Mouse (Mus musculus) frontal cortex, adult 2 months (tissue): Measurements from ENCODE around the gene Cryaa. TPM values are rescaled to one million over a fixed set of nuclear protein-coding genes. Genes with fewer than 3 reads are reported as not detected.
"Not testable (repeated sequence)": the region's sequence is repeated elsewhere in the genome, so short reads cannot be mapped to it uniquely, and the experiment has no call there.

ENCODE experiments used
- DNase-seq, 2 experiments: peaks; one replicate each; pipeline ENCODE4 v3.0.0; 2022; ENCODE audit warnings: low spot score in 1 of 2; ENCODE audit errors: extremely low spot score in 1 of 2
- polyA plus RNA-seq: library from polyadenylated mRNA; depleted of rRNA; stranded (reverse); fragments of >200 nt; gene quantifications from 2 replicates; pipeline ENCODE4 v1.2.3, GENCODE M21; 2012

The Cryaa gene
- polyA plus RNA-seq, 1 experiment, result 0.20 TPM

- peak; percentile 96 to 99 for DNase-seq
Measured at GRCm38 (mm10) chr17:31658468-31659185, 19.0 kb upstream of the Cryaa start, which contains the start of gene U2af1. Gene U2af1 (minus strand): TSS chr17:31658892.

DNA sequence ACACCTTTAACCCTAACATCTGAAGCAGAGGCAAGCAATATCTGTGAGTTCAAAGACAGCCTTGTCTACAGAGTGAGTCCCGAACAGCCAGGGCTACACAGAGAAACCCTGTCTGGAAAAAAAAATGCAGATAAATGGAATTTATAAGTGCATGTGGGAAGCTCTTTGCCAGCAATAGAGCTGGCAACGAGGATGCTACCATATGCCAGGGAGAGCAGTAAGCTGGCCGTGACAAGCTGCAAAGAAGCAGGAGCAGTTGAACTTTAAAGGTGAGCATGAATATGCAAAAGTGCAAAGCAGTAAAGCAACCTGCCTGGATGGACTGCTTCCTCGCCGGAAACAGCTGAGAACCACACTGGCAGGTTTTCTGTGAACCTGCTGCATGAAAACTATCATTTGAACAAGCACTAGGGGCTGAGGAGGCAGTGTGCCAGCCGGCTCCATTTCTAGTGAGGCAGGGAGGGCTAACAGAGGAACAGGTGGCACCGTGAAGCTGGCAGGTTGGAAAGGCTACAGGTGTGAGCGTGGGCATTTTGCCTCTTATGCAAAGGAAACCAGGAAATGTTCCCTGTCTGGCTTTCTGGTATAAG, 16.9 kb upstream of the Cryaa start:
- peak; percentile 59 to 74 for DNase-seq

GRCm38 (mm10) chr17:31662855-31663254, 14.8 kb upstream of the Cryaa start:
- no peak for DNase-seq

DNA sequence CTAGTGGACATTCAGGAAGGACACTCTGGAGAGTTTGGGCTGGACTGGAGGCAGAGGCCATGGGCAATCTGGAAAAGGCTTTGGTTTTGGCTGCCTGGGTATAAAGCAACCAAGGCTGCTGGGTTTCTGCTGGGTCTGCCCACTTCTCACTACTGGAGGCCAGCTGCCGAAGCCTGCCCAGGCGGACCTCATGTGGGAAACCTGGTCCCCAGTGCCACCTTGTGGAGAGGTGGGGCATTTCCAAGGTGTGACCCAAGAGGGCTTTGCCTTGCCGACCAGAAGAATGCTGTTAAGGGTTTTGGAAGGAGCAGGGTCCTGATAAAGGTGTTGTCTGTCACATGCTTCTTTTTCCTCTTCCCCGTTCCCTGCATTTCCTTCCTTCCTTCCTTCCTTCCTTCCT, 12.8 kb upstream of the Cryaa start:
- peak; percentile 57 to 85 for DNase-seq

- DNase-seq, result no peak
Measured at GRCm38 (mm10) chr17:31668306-31668705, 9.3 kb upstream of the Cryaa start.

GRCm38 (mm10) chr17:31670163-31670562, 7.4 kb upstream of the Cryaa start:
- no peak for DNase-seq

- DNase-seq, result no peak
Measured at GRCm38 (mm10) chr17:31671698-31672097, 5.9 kb upstream of the Cryaa start.

GRCm38 (mm10) chr17:31672279-31672678, 5.3 kb upstream of the Cryaa start:
- no peak for DNase-seq

GRCm38 (mm10) chr17:31674426-31674825, 3.2 kb upstream of the Cryaa start:
- DNase-seq, result peak in 1 of 2 experiments; percentile 25

DNA sequence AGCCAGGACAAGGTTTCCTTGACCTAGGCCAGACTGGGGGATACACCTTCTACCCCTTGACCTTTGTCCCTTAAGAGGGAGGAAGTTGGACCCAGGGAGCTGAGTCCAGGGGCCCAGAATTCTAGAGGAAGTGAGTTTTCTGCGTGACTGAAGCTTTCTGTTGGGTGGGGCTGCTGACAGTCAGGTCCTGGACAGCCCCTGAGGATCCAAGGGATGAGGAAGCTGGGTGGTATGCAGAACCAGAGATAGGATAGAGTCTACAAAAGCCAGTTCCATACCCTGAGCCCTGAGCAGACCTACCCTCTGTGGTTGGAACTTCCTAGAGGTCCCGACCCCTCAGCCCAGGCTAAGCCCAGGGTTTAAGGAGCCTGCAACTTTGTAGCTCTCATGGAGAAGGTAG, 2.8 kb downstream of the Cryaa start:
- DNase-seq, result no peak

GRCm38 (mm10) chr17:31685514-31686224, 8.1 kb downstream of the Cryaa start:
- peak; percentile 55 to 91 for DNase-seq

DNA sequence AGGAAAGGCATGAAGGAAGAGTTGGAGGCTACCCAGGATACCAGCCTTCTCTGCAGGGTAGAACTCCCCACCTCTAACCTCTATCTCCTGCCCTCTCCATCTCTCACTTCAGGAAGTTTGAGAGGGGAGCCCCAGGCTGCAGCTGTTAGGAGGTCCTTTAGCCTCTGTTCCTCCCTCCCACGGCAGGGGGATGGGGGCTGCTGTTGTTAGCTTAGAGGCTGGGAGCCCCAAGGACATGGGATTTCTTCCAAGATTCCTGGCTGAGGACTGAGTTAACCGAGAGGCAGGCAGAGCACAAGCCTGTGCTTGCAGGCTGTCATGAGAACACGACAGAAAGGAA, 8.6 kb downstream of the Cryaa start:
- DNase-seq, result no peak

DNA sequence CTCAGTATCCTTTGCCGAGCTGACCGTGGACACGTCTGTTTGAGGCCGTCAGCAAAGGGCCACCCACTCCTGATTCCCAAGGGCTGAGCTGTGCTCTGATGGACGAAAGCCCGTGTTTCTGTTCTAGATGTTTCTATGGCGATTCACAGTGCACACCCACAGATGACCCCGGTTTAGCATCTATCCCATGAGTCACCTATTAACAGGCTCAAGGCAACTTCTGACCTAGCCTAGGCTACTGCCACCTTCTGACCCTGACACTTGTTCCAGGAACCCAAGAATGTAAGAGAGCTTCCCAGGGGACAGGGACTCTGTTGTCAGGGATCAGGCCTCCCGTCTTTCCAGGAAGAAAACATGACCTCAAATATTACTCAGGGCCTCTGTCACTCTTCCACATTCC, 10.5 kb downstream of the Cryaa start:
- no peak for DNase-seq

- no peak for DNase-seq
Measured at GRCm38 (mm10) chr17:31689606-31690005, 12.0 kb downstream of the Cryaa start.

DNA sequence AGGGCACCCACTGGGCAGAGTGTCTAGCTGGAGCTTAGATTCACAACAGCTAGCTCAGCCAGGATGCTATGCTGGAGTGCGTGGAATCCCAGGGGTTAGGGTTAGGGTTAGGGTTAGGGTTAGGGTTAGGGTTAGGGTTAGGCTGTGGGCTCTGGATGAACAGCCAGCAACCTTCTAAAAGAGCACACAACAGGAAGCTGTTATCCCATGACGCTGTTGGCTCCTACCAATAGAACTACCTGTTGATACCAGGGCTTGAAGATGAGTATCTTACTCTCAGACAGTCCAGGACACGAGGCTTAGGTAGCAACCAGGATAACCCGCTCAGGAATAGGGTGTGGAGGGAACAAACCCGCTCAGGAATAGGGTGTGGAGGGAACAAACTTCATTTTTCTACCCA, 15.3 kb downstream of the Cryaa start:
- DNase-seq, result no peak

DNA sequence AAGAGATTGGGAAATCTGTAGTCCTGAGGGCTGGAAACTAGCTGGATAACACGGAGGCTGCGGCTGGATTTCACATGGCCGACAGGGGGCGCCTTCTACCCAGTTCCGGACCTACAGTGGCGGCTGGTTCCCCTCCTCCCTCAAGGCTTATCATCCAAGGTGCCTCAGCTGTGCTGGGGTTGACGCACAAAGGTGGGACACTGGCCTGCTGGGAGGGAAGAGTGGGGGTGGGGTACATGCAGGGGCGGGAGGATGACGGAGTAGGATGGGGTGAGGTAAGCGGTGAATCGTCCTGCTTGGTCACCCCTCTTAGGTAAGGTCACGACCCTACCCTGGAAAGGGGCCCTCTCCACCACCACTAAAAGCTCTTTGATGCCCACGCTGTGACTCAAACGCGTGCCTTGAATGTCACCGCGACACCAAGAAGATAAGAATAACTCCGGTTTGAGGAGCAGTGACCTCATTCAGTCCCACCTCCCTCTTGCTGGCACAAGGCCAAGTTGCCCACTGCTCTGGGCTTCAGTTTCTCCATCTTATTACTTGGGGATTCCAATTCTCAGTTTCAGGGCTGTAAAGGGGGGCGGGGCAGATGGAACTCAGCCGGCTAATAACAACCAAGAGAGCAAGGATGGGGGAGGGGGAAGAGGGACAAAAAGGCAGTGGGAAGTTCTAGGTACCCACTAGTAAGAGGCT, 15.9 kb downstream of the Cryaa start:
- DNase-seq, result peak; percentile 38 to 87

- no peak for DNase-seq
Measured at GRCm38 (mm10) chr17:31694023-31694376, 16.4 kb downstream of the Cryaa start.

GRCm38 (mm10) chr17:31694949-31695348, 17.3 kb downstream of the Cryaa start:
- no peak for DNase-seq

- DNase-seq, result not testable (repeated sequence)
Measured at GRCm38 (mm10) chr17:31695356-31695755, 17.7 kb downstream of the Cryaa start.

DNA sequence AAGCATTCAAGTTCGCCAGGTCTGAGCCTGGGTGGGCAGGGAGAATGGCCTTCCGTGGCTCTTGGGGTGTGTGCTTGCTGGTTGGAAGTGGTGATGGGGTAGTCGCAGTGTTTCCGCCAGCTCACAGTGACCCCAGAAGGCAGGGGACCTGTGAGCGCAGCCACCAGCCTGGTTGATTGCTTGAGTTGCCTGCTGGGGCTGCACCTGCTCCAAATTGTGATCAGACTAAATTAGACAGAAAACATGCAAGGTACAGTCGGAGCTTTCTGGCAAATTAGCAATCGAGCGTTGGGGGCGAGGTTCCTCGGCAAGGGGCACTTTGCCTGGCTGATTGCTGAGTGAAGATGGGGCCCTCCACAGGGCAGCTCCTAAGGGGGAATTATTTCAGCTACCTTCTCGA, 20.7 kb downstream of the Cryaa start:
- DNase-seq, result no peak

DNA sequence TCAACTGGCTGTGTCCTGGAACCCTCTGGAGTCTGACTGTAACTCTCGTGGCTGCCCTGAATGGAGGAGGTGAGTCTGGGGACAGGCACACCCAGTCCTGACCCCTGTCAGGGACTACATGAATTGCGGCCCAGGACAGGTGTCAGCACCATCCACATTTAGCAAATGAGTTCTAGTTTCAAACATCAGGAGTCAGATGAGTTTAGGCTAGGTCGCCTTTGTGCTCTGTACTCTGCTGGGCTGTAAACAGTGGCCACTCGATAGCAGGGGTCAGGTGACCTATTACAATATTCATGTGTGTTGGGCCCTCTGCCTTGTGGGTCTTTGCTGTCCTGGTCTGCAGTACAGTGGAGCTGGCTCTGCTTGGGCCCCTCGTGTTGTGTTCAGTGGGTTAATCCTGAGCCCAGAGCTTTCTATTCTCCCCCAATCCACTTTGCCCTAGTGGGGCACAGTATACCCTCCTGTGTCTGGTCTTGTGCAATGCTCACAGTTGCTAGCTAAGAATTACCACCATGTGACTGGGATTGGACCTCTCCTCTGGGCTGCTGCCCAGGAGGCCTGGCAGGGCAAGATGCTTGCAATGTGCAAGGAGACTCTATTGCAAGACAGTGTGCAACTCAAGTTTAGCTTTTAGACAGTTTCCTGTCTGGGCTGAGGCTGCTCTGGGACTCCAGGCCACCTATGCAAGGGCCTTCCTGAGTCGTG, 25.8 kb downstream of the Cryaa start:
- DNase-seq, result peak in 1 of 2 experiments; percentile 17
